8 mouse cellular contexts compared by ENCODE assay signal in genomic region chrX:102070591-102071471, GRCm38 (mm10). TPM values are rescaled to one million over a fixed set of nuclear protein-coding genes. Genes with fewer than 3 reads are reported as not detected.
DNase-seq lines count a peak whose midpoint lies in the region; ATAC-seq and TF ChIP-seq lines count a peak whose summit lies in the region.

Rtl5 (minus strand) TSS chrX:102071304.

- H3K27me3 ChIP-seq in E14TG2a.4 (ENCODE audit: insufficient read depth, low read length), result peaks cover 51% of the 10 kb centered on the region
- H3K27me3 ChIP-seq in forebrain, embryonic 14.5 days (replicated peaks; ENCODE audit: control insufficient read depth, insufficient read depth, low read length), result no peaks in the 10 kb centered on the region
- peaks cover 5% of the 10 kb centered on the region; the same call in 1 of the 2 replicates for H3K27me3 ChIP-seq in liver, postnatal 0 days (ENCODE audit: insufficient read depth, low read length)
- no peaks in the 10 kb centered on the region for H3K27me3 ChIP-seq in neural tube, embryonic 14.5 days (ENCODE audit: control insufficient read depth, insufficient read depth, low read length)
- no peaks in the 10 kb centered on the region for H3K27me3 ChIP-seq in thymus, adult 2 months (ENCODE audit: control insufficient read depth, insufficient read depth, low read length)

- H3K9ac ChIP-seq in forebrain, embryonic 14.5 days (ENCODE audit: low read length), result peak within 1 kb of the TSS; percentile 72
- peak within 1 kb of the TSS; percentile 38 for H3K9ac ChIP-seq in liver, postnatal 0 days (replicated peaks)
- peak within 1 kb of the TSS; percentile 47 for H3K9ac ChIP-seq in neural tube, embryonic 14.5 days (replicated peaks; ENCODE audit: low read depth, low read length)

- peak within 1 kb of the TSS; percentile 34; the same call in 1 of the 2 replicates for H3K27ac ChIP-seq in brown adipose tissue, adult 24 weeks (replicated peaks; ENCODE audit: low read depth, low read length)
- peak within 1 kb of the TSS; percentile 77 for H3K27ac ChIP-seq in forebrain, embryonic 14.5 days (ENCODE audit: low read depth, low read length)
- no peak within 1 kb of the TSS for H3K27ac ChIP-seq in liver, postnatal 0 days (ENCODE audit: low read depth)
- peak within 1 kb of the TSS; percentile 58 for H3K27ac ChIP-seq in neural tube, embryonic 14.5 days (ENCODE audit: low read depth, low read length)
- H3K27ac ChIP-seq in thymus, adult 2 months (ENCODE audit: control insufficient read depth, insufficient read depth, low read length), result no peak within 1 kb of the TSS

- peaks cover 10% of the 10 kb centered on the region for H3K4me1 ChIP-seq in E14TG2a.4 (replicated peaks; ENCODE audit: low read depth, low read length)
- peaks cover 2% of the 10 kb centered on the region; the same call in 1 of the 2 replicates for H3K4me1 ChIP-seq in brown adipose tissue, adult 24 weeks (ENCODE audit: control insufficient read depth, insufficient read depth, insufficient read length, low read length)
- peaks cover 5% of the 10 kb centered on the region; the same call in 1 of the 2 replicates for H3K4me1 ChIP-seq in forebrain, embryonic 14.5 days (ENCODE audit: control insufficient read depth, insufficient read depth, low read length)
- H3K4me1 ChIP-seq in liver, postnatal 0 days (ENCODE audit: insufficient read depth), result no peaks in the 10 kb centered on the region
- H3K4me1 ChIP-seq in neural tube, embryonic 14.5 days (ENCODE audit: control insufficient read depth, insufficient read depth, low read length), result no peaks in the 10 kb centered on the region
- H3K4me1 ChIP-seq in thymus, adult 2 months (replicated peaks; ENCODE audit: control insufficient read depth, insufficient read depth, low read length), result peaks cover 7% of the 10 kb centered on the region; the same call in 1 of the 2 replicates

- peak within 1 kb of the TSS; percentile 71 for H3K4me3 ChIP-seq in E14TG2a.4 (replicated peaks; ENCODE audit: low read length)
- H3K4me3 ChIP-seq in brown adipose tissue, adult 24 weeks (ENCODE audit: insufficient read depth, low read depth, low read length), result peak within 1 kb of the TSS; percentile 61
- H3K4me3 ChIP-seq in forebrain, embryonic 14.5 days (ENCODE audit: low read depth, low read length), result peak within 1 kb of the TSS; percentile 52
- H3K4me3 ChIP-seq in liver, postnatal 0 days (ENCODE audit: low read depth, low read length), result peak within 1 kb of the TSS; percentile 46
- peak within 1 kb of the TSS; percentile 36 for H3K4me3 ChIP-seq in neural tube, embryonic 14.5 days (ENCODE audit: low read depth, low read length)
- H3K4me3 ChIP-seq in thymus, adult 2 months (ENCODE audit: control insufficient read depth, insufficient read depth, low read length), result peak within 1 kb of the TSS; percentile 54

- no peak for TF ChIP-seq POLR2A in thymus, adult 2 months (IDR thresholded peaks at IDR 0.05; ENCODE audit: control insufficient read depth, extremely low read depth, insufficient read depth, low read length, poor library complexity)

- H3K36me3 ChIP-seq in E14TG2a.4 (ENCODE audit: insufficient read depth, low read length), result no peaks in the 10 kb centered on the region
- peaks cover 4% of the 10 kb centered on the region; the same call in 1 of the 2 replicates for H3K36me3 ChIP-seq in forebrain, embryonic 14.5 days (ENCODE audit: control insufficient read depth, insufficient read depth, low read length)
- H3K36me3 ChIP-seq in liver, postnatal 0 days (replicated peaks; ENCODE audit: insufficient read depth, low read length), result no peaks in the 10 kb centered on the region
- no peaks in the 10 kb centered on the region for H3K36me3 ChIP-seq in neural tube, embryonic 14.5 days (ENCODE audit: control insufficient read depth, insufficient read depth, low read length)
- H3K36me3 ChIP-seq in thymus, adult 2 months (ENCODE audit: control insufficient read depth, insufficient read depth, low read length), result no peaks in the 10 kb centered on the region

- 27% methylated on average over 61 of the region's 61 CpGs for WGBS in forebrain, embryonic 14.5 days
- 25% methylated on average over 55 of the region's 61 CpGs for WGBS in liver, postnatal 0 days (ENCODE audit: insufficient replicate concordance)
- WGBS in neural tube, embryonic 14.5 days, result 22% methylated on average over 56 of the region's 61 CpGs
- 1% methylated on average over 47 of the region's 61 CpGs for WGBS in thymus, adult 2 months

- H3K4me2 ChIP-seq in forebrain, embryonic 14.5 days (ENCODE audit: low read length), result peak within 1 kb of the TSS; percentile 58
- H3K4me2 ChIP-seq in liver, postnatal 0 days (ENCODE audit: low read depth, low read length), result peak within 1 kb of the TSS; percentile 70
- H3K4me2 ChIP-seq in neural tube, embryonic 14.5 days (ENCODE audit: low read depth, low read length), result peak within 1 kb of the TSS; percentile 55

- DNase-seq in forebrain, embryonic 14.5 days (ENCODE audit: low spot score), result peak; percentile 95
- DNase-seq in heart, postnatal 10 days, result peak; percentile 78 to 79
- peak; percentile 84 to 89 for DNase-seq in kidney, postnatal 4 days
- peak; percentile 58 for DNase-seq in liver, postnatal 0 days
- peak; percentile 64 for DNase-seq in thymus, adult 2 months

- ATAC-seq in forebrain, embryonic 14.5 days, result peak; percentile 96
- ATAC-seq in liver, postnatal 0 days, result peak; percentile 49; the same call in 1 of the 2 replicates
- peak; percentile 93 for ATAC-seq in neural tube, embryonic 14.5 days (ENCODE audit: low read depth)

- intact Hi-C loops in heart, postnatal 10 days (cut with DNase I), result no loop called here

- peaks cover 12% of the 10 kb centered on the region for H3K9me3 ChIP-seq in E14TG2a.4 (ENCODE audit: low read length)
- no peaks in the 10 kb centered on the region for H3K9me3 ChIP-seq in forebrain, embryonic 14.5 days (replicated peaks; ENCODE audit: control insufficient read depth, low read length)
- H3K9me3 ChIP-seq in liver, postnatal 0 days (ENCODE audit: low read length), result no peaks in the 10 kb centered on the region
- H3K9me3 ChIP-seq in neural tube, embryonic 14.5 days (ENCODE audit: control insufficient read depth, low read length), result no peaks in the 10 kb centered on the region

- no peak for TF ChIP-seq CTCF in E14TG2a.4 (conservative IDR thresholded peaks at IDR 0.05; ENCODE audit: low read length)
- TF ChIP-seq CTCF in liver, postnatal 0 days (IDR thresholded peaks at IDR 0.05; ENCODE audit: low read depth), result no peak
- no peak for TF ChIP-seq CTCF in thymus, adult 2 months (IDR thresholded peaks at IDR 0.05; ENCODE audit: borderline replicate concordance, control insufficient read depth, extremely low read depth, insufficient read depth, low read length, poor library complexity)

- TF ChIP-seq EP300 in liver, postnatal 0 days (IDR thresholded peaks at IDR 0.05; ENCODE audit: low read depth), result no peak

RNA-seq across cellular contexts. Expression of gene Rtl5, which starts in this region (rescaled TPM):
- 0.83 and 1.5 TPM in 2 replicates for polyA plus RNA-seq in brown adipose tissue, adult 24 weeks (2012; ENCODE audit: insufficient read depth, insufficient read length, missing spikeins)
- 9.6 and 11.0 TPM in 2 replicates for polyA plus RNA-seq in forebrain, embryonic 14.5 days (2014; fragmentation: Nextera tagmentation; extraction: Ambion mirVana)
- 1 to 10 TPM; 2.1 to 2.8 TPM for total RNA-seq in heart, postnatal 10 days (2021)
- 0.22 and 0.32 TPM in 2 replicates for polyA plus RNA-seq in liver, postnatal 0 days (2015; fragmentation: Nextera tagmentation; extraction: Ambion mirVana)
- 3.3 and 3.9 TPM in 2 replicates for polyA plus RNA-seq in neural tube, embryonic 14.5 days (2014; fragmentation: Nextera tagmentation; extraction: Ambion mirVana)
- polyA plus RNA-seq in thymus, adult 2 months (2012; rRNA removed), result 2.7 and 4.0 TPM in 2 replicates

Comparison
In these comparisons a context has a peak if more than half of its experiments do, and no peak if none do; other contexts are left out.
1. Peak in DNase-seq, ATAC-seq, H3K4me3 ChIP-seq, H3K9ac ChIP-seq and H3K4me2 ChIP-seq in liver, postnatal 0 days; RNA of the gene not detected or under 1 TPM.
2. H3K27ac ChIP-seq: peak in brown adipose tissue, adult 24 weeks (single experiment), forebrain, embryonic 14.5 days (single experiment) and neural tube, embryonic 14.5 days (single experiment); none in liver, postnatal 0 days (single experiment) and thymus, adult 2 months (single experiment).
3. Peak in every context shown above with its lines, with median percentiles within 50 percentile points of each other: H3K4me3 ChIP-seq, ATAC-seq, DNase-seq, H3K4me2 ChIP-seq and H3K9ac ChIP-seq.